Mouse (Mus musculus) lung, postnatal 10 days (tissue): Measurements from ENCODE around the gene Fbxo4.

Source experiments
- DNase-seq: peaks from one replicate; pipeline ENCODE4 v3.0.0; 2021

Gene Fbxo4

GRCm38 (mm10) chr15:3973300-3973699 is 6.1 kb downstream of the Fbxo4 start:
- DNase-seq, result no peak

- no peak for DNase-seq
Observed at GRCm38 (mm10) chr15:3970193-3970592, 9.2 kb downstream of the Fbxo4 start.

DNA sequence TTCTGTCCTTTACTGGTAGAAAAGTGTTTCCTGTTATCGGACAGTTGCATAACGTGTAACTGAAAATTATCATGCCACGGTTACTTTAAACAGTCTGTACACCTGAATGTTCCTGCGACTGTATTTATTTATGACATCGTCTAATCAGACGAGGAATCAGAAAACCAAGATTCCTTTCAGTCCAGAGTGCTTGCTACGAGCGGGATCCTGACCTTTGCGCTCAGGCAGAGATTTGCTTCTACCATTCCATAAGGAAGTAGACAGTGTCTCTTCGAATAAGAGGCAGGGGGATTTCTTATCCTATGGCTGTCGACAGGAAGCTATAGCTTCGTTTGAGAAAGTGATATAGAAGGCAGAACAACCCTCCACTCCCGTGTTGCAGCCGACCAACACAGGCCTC is 9.6 kb downstream of the Fbxo4 start:
- no peak for DNase-seq

GRCm38 (mm10) chr15:3962251-3962650 is 17.1 kb downstream of the Fbxo4 start:
- peak; percentile 29 for DNase-seq

DNA sequence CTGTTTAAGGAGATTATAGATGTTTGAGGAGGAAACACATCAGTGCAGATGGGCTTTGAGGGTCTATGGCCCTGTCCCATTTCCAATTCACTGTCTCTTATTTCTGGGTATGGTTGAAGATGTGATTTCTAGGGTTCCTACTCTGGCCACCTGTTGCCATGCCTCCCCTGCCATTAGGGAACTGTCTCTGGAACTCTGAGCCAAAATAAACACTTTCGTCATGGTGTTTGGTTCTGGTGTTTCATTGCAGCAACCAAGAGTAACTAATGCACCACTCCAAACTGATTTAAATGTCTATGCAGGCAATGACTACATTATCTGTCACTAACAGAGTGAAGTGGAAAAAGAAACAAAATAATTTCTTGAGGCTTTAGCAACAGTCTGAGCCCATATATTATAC is 19.3 kb downstream of the Fbxo4 start:
- DNase-seq, result no peak

DNA sequence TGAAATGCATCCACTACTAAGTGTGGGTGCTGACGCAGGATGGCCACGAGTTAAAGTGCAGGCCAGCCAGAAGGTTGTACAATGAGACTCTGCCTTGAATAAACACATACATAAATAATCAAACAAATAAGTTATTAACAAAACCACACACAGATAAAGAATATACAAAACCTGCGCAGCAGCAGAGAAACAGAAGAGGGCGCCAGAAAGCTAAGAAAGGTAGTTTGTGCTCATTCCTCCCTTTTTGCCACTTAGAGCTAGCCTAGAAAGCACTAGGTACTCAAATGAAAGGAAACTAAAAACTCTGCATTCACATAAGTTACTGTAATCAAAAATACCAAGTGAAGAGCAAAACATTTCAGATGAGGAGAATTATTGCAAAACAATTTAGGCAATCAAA is 21.4 kb downstream of the Fbxo4 start:
- DNase-seq, result peak; percentile 72

DNA sequence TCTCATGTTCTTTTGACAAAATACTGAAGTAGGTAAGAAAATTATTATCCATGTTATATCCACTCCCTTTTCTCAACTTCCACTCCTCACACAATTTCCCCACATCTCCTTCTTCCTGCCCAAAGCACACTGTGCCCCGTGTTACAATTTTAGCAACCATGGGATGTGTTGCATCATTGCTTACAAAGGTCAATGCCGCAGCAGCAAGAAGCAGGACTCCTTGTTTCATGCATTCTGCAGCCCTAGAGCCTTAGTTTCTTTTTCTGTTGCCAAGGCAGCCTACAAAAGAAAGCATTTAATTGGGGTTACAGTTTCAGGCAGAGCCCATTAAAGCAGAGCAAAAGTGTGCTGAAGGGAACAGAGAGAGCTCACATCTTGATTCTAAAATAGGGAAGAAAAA is 24.4 kb downstream of the Fbxo4 start:
- no peak for DNase-seq

DNA sequence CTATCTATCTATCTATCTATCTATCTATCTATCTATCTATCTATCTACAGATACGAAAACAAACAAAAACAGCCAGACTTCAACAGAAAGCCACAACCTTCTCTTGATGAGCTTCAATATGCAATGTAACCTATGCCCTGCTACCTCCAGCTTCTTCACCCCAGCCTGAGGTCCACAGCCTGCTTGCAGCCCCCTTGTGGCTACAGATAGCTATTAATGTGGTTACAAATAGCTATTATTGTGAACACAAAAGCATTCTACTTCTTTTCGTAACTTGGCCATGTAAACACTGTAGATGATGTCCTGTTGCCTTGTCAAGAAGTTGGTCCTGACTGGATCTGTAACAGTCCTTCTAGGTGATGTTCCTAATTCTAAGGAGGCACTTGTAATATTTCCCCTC is 41.2 kb downstream of the Fbxo4 start:
- DNase-seq, result no peak

DNA sequence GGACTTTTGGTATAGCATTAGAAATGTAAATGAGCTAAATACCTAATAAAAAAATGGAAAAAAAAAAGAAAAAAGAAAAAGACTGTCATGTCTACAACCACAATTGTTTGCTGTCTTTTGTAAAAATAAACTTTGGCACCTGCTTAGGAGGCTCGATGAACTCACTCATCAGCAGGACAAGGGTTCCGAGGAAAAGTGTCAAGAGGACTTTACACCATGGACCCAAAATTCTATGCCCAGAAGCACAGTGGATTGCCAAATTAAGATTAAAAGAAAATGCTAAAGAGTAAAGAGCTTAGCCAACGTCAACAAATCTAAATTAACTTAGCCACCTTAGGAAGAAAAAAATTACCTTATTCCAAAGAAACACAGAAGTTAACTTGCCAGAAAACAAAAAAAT is 43.3 kb downstream of the Fbxo4 start:
- DNase-seq, result no peak

GRCm38 (mm10) chr15:3933466-3933865 is 45.9 kb downstream of the Fbxo4 start:
- no peak for DNase-seq

DNA sequence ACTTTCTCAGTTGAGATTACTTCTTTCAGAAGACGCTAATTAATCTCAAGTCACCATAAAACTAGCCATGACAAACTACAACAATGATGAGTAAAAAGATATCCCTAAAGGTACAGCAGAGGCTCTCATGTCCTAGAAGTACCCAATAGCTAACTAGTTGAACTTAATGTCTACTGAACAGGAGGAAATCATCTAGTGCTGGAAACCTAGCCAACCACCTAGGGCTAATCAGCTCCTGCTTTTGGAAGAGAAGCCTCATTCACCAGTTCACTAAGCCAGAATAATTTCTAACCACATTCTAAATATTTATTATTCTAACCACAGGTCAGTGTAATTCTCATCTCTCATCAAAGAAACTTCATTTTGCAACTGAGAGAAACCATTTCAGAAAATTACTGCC is 47.4 kb downstream of the Fbxo4 start:
- DNase-seq, result no peak
